Mouse (Mus musculus) bone marrow, adult 2 months (tissue): ENCODE data around the gene Ralbp1. TPM values are rescaled to one million over a fixed set of nuclear protein-coding genes. Genes with fewer than 3 reads are reported as not detected.

Source experiments
- H3K27ac ChIP-seq: fragments of 200-500 bp; 2 replicates; pipeline ENCODE4 v1.5.1; 2012; ENCODE audit warnings: low read depth, mild to moderate bottlenecking, control low read depth, inconsistent platforms, low read length; ENCODE audit not compliant: control insufficient read depth, poor library complexity, insufficient read depth
- H3K4me1 ChIP-seq: fragments of 200-500 bp; 2 replicates; pipeline ENCODE4 v1.6.1; 2011; ENCODE audit warnings: low read length; ENCODE audit not compliant: control insufficient read depth, insufficient read depth
- H3K4me3 ChIP-seq: fragments of 200-500 bp; replicated peaks from 2 replicates; pipeline ENCODE3; 2011; ENCODE audit warnings: mild to moderate bottlenecking, low read depth, low read length, control low read depth; ENCODE audit not compliant: control insufficient read depth
- CTCF ChIP-seq: fragments of 200-500 bp; IDR thresholded peaks from 2 replicates; pipeline ENCODE4 v1.5.1; 2011; ENCODE audit warnings: low read length, control low read depth; ENCODE audit not compliant: control insufficient read depth, insufficient read depth
- POLR2A ChIP-seq: fragments of 200-500 bp; IDR thresholded peaks from 2 replicates; pipeline ENCODE4 v1.6.1; 2011; ENCODE audit warnings: low read depth, mild to moderate bottlenecking, control low read depth, low read length, borderline replicate concordance; ENCODE audit not compliant: control insufficient read depth
- WGBS: fragments of 180-500 bp; shearing (Covaris S2); methylation state at CpG from one replicate; pipeline ENCODE4 v1.1.7; 2018; 5-methylcytosine and 5-hydroxymethylcytosine counted together
- polyA plus RNA-seq: library from polyadenylated mRNA; stranded (reverse); fragments of >200 nt; gene quantifications from 2 replicates; pipeline ENCODE4 v1.2.4, GENCODE M21; 2011; ENCODE audit warnings: low replicate concordance; ENCODE audit not compliant: missing spikeins, insufficient read depth, insufficient read length

The Ralbp1 gene
- polyA plus RNA-seq, 1 experiment, result 27.0 TPM

- TF ChIP-seq POLR2A (no peak), CTCF (no peak)
- WGBS, result 67% methylated on average over 10 of the region's 10 CpGs
- Histone ChIP-seq H3K4me1 (peaks cover 4% of the 10 kb centered on the region; the same call in 1 of the 2 replicates), H3K27ac (no peak overlapping the region), H3K4me3 (no peak overlapping the region)
Observed at GRCm38 (mm10) chr17:65869720-65870119, 15.9 kb downstream of the Ralbp1 start.

- no peak for TF ChIP-seq POLR2A
- no peak for TF ChIP-seq CTCF
Observed at GRCm38 (mm10) chr17:65867996-65868395, 17.6 kb downstream of the Ralbp1 start.

GRCm38 (mm10) chr17:65866201-65866600 lies 19.4 kb downstream of the Ralbp1 start:
- H3K27ac ChIP-seq, result no peak overlapping the region
- 0 out of 2 replicates have a peak, but pooled peaks cover 2% of the 10 kb centered on the region for H3K4me1 ChIP-seq
- WGBS, result 75% methylated on average over 3 of the region's 3 CpGs
- H3K4me3 ChIP-seq, result no peak overlapping the region
- TF ChIP-seq POLR2A (no peak), CTCF (no peak)

More at GRCm38 (mm10) chr17:65867996-65868395, 17.6 kb downstream of the Ralbp1 start:
- 88% methylated on average over 5 of the region's 5 CpGs for WGBS
- no peak overlapping the region for H3K27ac ChIP-seq
- H3K4me3 ChIP-seq, result no peak overlapping the region
- peaks cover 3% of the 10 kb centered on the region; the same call in 1 of the 2 replicates for H3K4me1 ChIP-seq

GRCm38 (mm10) chr17:65865265-65865664 lies 20.3 kb downstream of the Ralbp1 start:
- Histone ChIP-seq H3K27ac (no peak overlapping the region), H3K4me1 (0 out of 2 replicates have a peak, but pooled peaks cover 2% of the 10 kb centered on the region), H3K4me3 (no peak overlapping the region)
- TF ChIP-seq POLR2A (no peak), CTCF (no peak)

- 49% methylated on average over 4 of the region's 4 CpGs for WGBS
Observed at GRCm38 (mm10) chr17:65864742-65865141, 20.9 kb downstream of the Ralbp1 start.

GRCm38 (mm10) chr17:65863830-65864229 lies 21.8 kb downstream of the Ralbp1 start:
- H3K4me1 ChIP-seq, result no peaks in the 10 kb centered on the region
- no peak for TF ChIP-seq CTCF
- TF ChIP-seq POLR2A, result no peak
- no peak overlapping the region for H3K4me3 ChIP-seq
- no peak overlapping the region for H3K27ac ChIP-seq
- WGBS, result 92% methylated on average over 12 of the region's 12 CpGs

More at GRCm38 (mm10) chr17:65864742-65865141, 20.9 kb downstream of the Ralbp1 start:
- H3K27ac ChIP-seq, result no peak overlapping the region
- TF ChIP-seq POLR2A, result no peak
- peak; percentile 22; the same call in 1 of the 2 replicates for TF ChIP-seq CTCF
- no peak overlapping the region for H3K4me3 ChIP-seq
- H3K4me1 ChIP-seq, result 0 out of 2 replicates have a peak, but pooled peaks cover under 1% of the 10 kb centered on the region

- Histone ChIP-seq H3K4me1 (no peaks in the 10 kb centered on the region), H3K27ac (no peak overlapping the region), H3K4me3 (no peak overlapping the region)
- WGBS, result 62% methylated on average over 4 of the region's 4 CpGs
- TF ChIP-seq CTCF (peak; percentile 56), POLR2A (no peak)
Observed at GRCm38 (mm10) chr17:65862579-65862978, 23.0 kb downstream of the Ralbp1 start.

GRCm38 (mm10) chr17:65857617-65858016 lies 28.0 kb downstream of the Ralbp1 start:
- Histone ChIP-seq H3K27ac (no peak overlapping the region), H3K4me3 (no peak overlapping the region), H3K4me1 (no peaks in the 10 kb centered on the region; the same call in 1 of the 2 replicates)
- whole genome bisulfite sequencing, result 55% methylated on average over 4 of the region's 4 CpGs
- TF ChIP-seq POLR2A (no peak), CTCF (no peak)

GRCm38 (mm10) chr17:65854006-65854405 lies 31.6 kb downstream of the Ralbp1 start:
- no peak overlapping the region for H3K4me3 ChIP-seq
- H3K4me1 ChIP-seq, result no peaks in the 10 kb centered on the region; the same call in 1 of the 2 replicates
- 53% methylated on average over 4 of the region's 4 CpGs for WGBS
- H3K27ac ChIP-seq, result peak overlapping the region; percentile 86; the same call in 1 of the 2 replicates
- TF ChIP-seq POLR2A (no peak), CTCF (no peak)
